Mouse (Mus musculus) adipose tissue, adult 10 weeks (tissue): ENCODE results near the gene Fn3krp. TPM values are rescaled to one million over a fixed set of nuclear protein-coding genes. Genes with fewer than 3 reads are reported as not detected.

ENCODE experiments used
- polyA plus RNA-seq: library from polyadenylated mRNA; stranded (reverse); fragments of 350-450 nt; fragmentation: Illumina TruSeq; extraction: RNeasy Lipid Tissue Mini Kit (QIAGEN cat#74804); gene quantifications from one replicate; pipeline ENCODE4 v1.2.3, GENCODE M21; 2014; ENCODE audit warnings: low read depth, low replicate concordance

Gene Fn3krp
- polyA plus RNA-seq: 11.6 TPM

GRCm38 (mm10) chr11:121420830-121421552 is at the start of gene Fn3krp:
Fn3krp (plus strand) TSS chr11:121421401.

GRCm38 (mm10) chr11:121387750-121388553 is 33.2 kb upstream of the Fn3krp start, which contains the start of gene Rab40b:
Rab40b (minus strand) TSS chr11:121388251.

GRCm38 (mm10) chr11:121434156-121435155 is 13.3 kb downstream of the Fn3krp start, which contains the start of gene Fn3k:
Fn3k (plus strand) TSS chr11:121434913.

GRCm38 (mm10) chr11:121451753-121452635 is 30.8 kb downstream of the Fn3krp start, which contains the start of gene Tbcd:
Tbcd (plus strand) TSS chr11:121451949.

Other genes starting within 250 kb of the Fn3krp start
- gene Hexdc, start 217.0 kb upstream of the Fn3krp start, polyA plus RNA-seq: 23.5 TPM
- 35.1 TPM for gene Ogfod3, start 216.7 kb upstream of the Fn3krp start, polyA plus RNA-seq
- gene Cybc1, start 192.1 kb upstream of the Fn3krp start, polyA plus RNA-seq: 34.5 TPM
- 16.1 TPM for gene Narf, start 184.1 kb upstream of the Fn3krp start, polyA plus RNA-seq
- 31.0 TPM for gene Foxk2, start 161.4 kb upstream of the Fn3krp start, polyA plus RNA-seq
- gene Wdr45b, start 67.0 kb upstream of the Fn3krp start, polyA plus RNA-seq: 39.8 TPM
- gene Rab40b, start 33.1 kb upstream of the Fn3krp start, polyA plus RNA-seq: 10.5 TPM
- gene Fn3k, start 13.5 kb downstream of the Fn3krp start, polyA plus RNA-seq: 3.0 TPM
- 49.8 TPM for gene Tbcd, start 30.5 kb downstream of the Fn3krp start, polyA plus RNA-seq
- 13.6 TPM for gene Zfp750, start 97.9 kb downstream of the Fn3krp start, polyA plus RNA-seq